8 mouse cellular contexts compared by ENCODE assay signal in genomic region chr11:55419296-55419677, GRCm38 (mm10). TPM values are rescaled to one million over a fixed set of nuclear protein-coding genes. Genes with fewer than 3 reads are reported as not detected.
DNase-seq lines count a peak whose midpoint lies in the region; ATAC-seq lines count a peak whose summit lies in the region.

No protein-coding gene starts in this region.

- peak; percentile 42 for DNase-seq in ovary, postnatal 36 days (ENCODE audit: low spot score)
- no peak for DNase-seq in ovary, postnatal 14 days (ENCODE audit: low spot score)
- DNase-seq in cerebellum, postnatal 25 days, result peak; percentile 79 to 83
- peak; percentile 62 to 85 for DNase-seq in layer of hippocampus, postnatal 14 days (ENCODE audit: low spot score in 2 of 2)
- DNase-seq in midbrain, embryonic 14.5 days, result peak; percentile 25
- DNase-seq in testis, postnatal 14 days (ENCODE audit: low spot score), result no peak
- DNase-seq in thymus, postnatal 4 days, result no peak

- no peak for ATAC-seq in heart, embryonic 11.5 days (replicated peaks; ENCODE audit: insufficient number of reproducible peaks, low FRiP score, low TSS enrichment)
- no peak for ATAC-seq in midbrain, embryonic 14.5 days (ENCODE audit: low FRiP score, low TSS enrichment)

- H3K9ac ChIP-seq in heart, embryonic 11.5 days (ENCODE audit: low read depth, low read length), result peak overlapping the region; percentile 82
- peak overlapping the region; percentile 27; the same call in 1 of the 2 replicates for H3K9ac ChIP-seq in midbrain, embryonic 14.5 days (replicated peaks; ENCODE audit: low read length)

- no peaks in the 10 kb centered on the region for H3K27me3 ChIP-seq in heart, embryonic 11.5 days (ENCODE audit: control insufficient read depth, insufficient read depth, low read length)
- 0 out of 2 replicates have a peak, but pooled peaks cover 4% of the 10 kb centered on the region for H3K27me3 ChIP-seq in midbrain, embryonic 14.5 days (ENCODE audit: control insufficient read depth, insufficient read depth, low read length)

- no peaks in the 10 kb centered on the region for H3K36me3 ChIP-seq in heart, embryonic 11.5 days (ENCODE audit: control insufficient read depth, insufficient read depth, low read length)
- H3K36me3 ChIP-seq in midbrain, embryonic 14.5 days (ENCODE audit: control insufficient read depth, insufficient read depth, low read length), result no peaks in the 10 kb centered on the region

- H3K4me3 ChIP-seq in heart, embryonic 11.5 days (ENCODE audit: low read depth, low read length), result peak overlapping the region; percentile 63
- peak overlapping the region; percentile 29 for H3K4me3 ChIP-seq in midbrain, embryonic 14.5 days (replicated peaks; ENCODE audit: low read depth, low read length)

- H3K27ac ChIP-seq in heart, embryonic 11.5 days (ENCODE audit: low read depth, low read length), result peak overlapping the region; percentile 92
- H3K27ac ChIP-seq in midbrain, embryonic 14.5 days (replicated peaks; ENCODE audit: low read depth, low read length), result peak overlapping the region; percentile 67

- 2% methylated on average over 4 of the region's 4 CpGs for WGBS in heart, embryonic 11.5 days (ENCODE audit: insufficient replicate concordance)
- 2% methylated on average over 4 of the region's 4 CpGs for WGBS in midbrain, embryonic 14.5 days

- peaks cover 46% of the 10 kb centered on the region for H3K4me1 ChIP-seq in heart, embryonic 11.5 days (ENCODE audit: control insufficient read depth, insufficient read depth, low read length)
- peaks cover 30% of the 10 kb centered on the region for H3K4me1 ChIP-seq in midbrain, embryonic 14.5 days (ENCODE audit: control insufficient read depth, insufficient read depth, low read length)

- H3K4me2 ChIP-seq in heart, embryonic 11.5 days, result peak overlapping the region; percentile 84
- peak overlapping the region; percentile 52 for H3K4me2 ChIP-seq in midbrain, embryonic 14.5 days (ENCODE audit: low read length)

- no peaks in the 10 kb centered on the region for H3K9me3 ChIP-seq in heart, embryonic 11.5 days (replicated peaks; ENCODE audit: control insufficient read depth, low read length)
- H3K9me3 ChIP-seq in midbrain, embryonic 14.5 days (ENCODE audit: control insufficient read depth, low read length), result no peaks in the 10 kb centered on the region

RNA-seq across cellular contexts. Expression of gene Sparc, which starts 3.7 kb away (rescaled TPM):
- polyA plus RNA-seq in heart, embryonic 11.5 days (2014; fragmentation: Nextera tagmentation; extraction: Ambion mirVana), result 1,182 and 1,259 TPM in 2 replicates
- 100 to 1,000 TPM; 522 to 533 TPM for total RNA-seq in layer of hippocampus, postnatal 14 days (2021)
- 240 and 427 TPM in 2 replicates for polyA plus RNA-seq in midbrain, embryonic 14.5 days (2014; fragmentation: Nextera tagmentation; extraction: Ambion mirVana)

RNA-seq across cellular contexts. Expression of gene Atox1, which starts 41.8 kb away (rescaled TPM):
- polyA plus RNA-seq in heart, embryonic 11.5 days (2014; fragmentation: Nextera tagmentation; extraction: Ambion mirVana), result 273 and 292 TPM in 2 replicates
- 100 to 1,000 TPM; 130 to 132 TPM for total RNA-seq in layer of hippocampus, postnatal 14 days (2021)
- polyA plus RNA-seq in midbrain, embryonic 14.5 days (2014; fragmentation: Nextera tagmentation; extraction: Ambion mirVana), result 244 and 294 TPM in 2 replicates

RNA-seq across cellular contexts. Expression of gene G3bp1, which starts 50.2 kb away (rescaled TPM):
- polyA plus RNA-seq in heart, embryonic 11.5 days (2014; fragmentation: Nextera tagmentation; extraction: Ambion mirVana), result 125 and 133 TPM in 2 replicates
- 10 to 100 TPM; 38.1 to 40.3 TPM for total RNA-seq in layer of hippocampus, postnatal 14 days (2021)
- polyA plus RNA-seq in midbrain, embryonic 14.5 days (2014; fragmentation: Nextera tagmentation; extraction: Ambion mirVana), result 83.6 and 125 TPM in 2 replicates

Comparison
In these comparisons a context has a peak if more than half of its experiments do, and no peak if none do; other contexts are left out.
1. DNase-seq: peak in ovary, postnatal 36 days (single experiment), cerebellum, postnatal 25 days (2 of 2), layer of hippocampus, postnatal 14 days (2 of 2) and midbrain, embryonic 14.5 days (single experiment); none in ovary, postnatal 14 days (single experiment), testis, postnatal 14 days (single experiment) and thymus, postnatal 4 days (single experiment).